Mouse (Mus musculus): ENCODE data around the gene Dpm2.

The Dpm2 gene

GRCm38 (mm10) chr2:32585149-32585714 lies 14.6 kb downstream of the Dpm2 start:
- DNase-seq (ENCODE audit: low spot score): no peak

- DNase-seq (ENCODE audit: low spot score): peak; percentile 94
Measured at GRCm38 (mm10) chr2:32586871-32587351, 16.3 kb downstream of the Dpm2 start, which contains the start of gene St6galnac4. St6galnac4 (plus strand) TSS chr2:32587095.

GRCm38 (mm10) chr2:32587731-32588321 lies 17.2 kb downstream of the Dpm2 start:
- no peak for DNase-seq (ENCODE audit: low spot score)

GRCm38 (mm10) chr2:32589213-32589795 lies 18.6 kb downstream of the Dpm2 start:
- no peak for DNase-seq (ENCODE audit: low spot score)

- no peak for DNase-seq (ENCODE audit: low spot score)
Measured at GRCm38 (mm10) chr2:32590224-32590623, 19.6 kb downstream of the Dpm2 start.

- DNase-seq (ENCODE audit: low spot score): no peak
Measured at GRCm38 (mm10) chr2:32591249-32591648, 20.6 kb downstream of the Dpm2 start.

GRCm38 (mm10) chr2:32596725-32597124 lies 26.1 kb downstream of the Dpm2 start:
- peak; percentile 57 for DNase-seq (ENCODE audit: low spot score)

GRCm38 (mm10) chr2:32597248-32597647 lies 26.6 kb downstream of the Dpm2 start:
- DNase-seq (ENCODE audit: low spot score): no peak

- no peak for DNase-seq (ENCODE audit: low spot score)
Measured at GRCm38 (mm10) chr2:32597699-32598098, 27.0 kb downstream of the Dpm2 start.

- DNase-seq (ENCODE audit: low spot score): peak; percentile 73
Measured at GRCm38 (mm10) chr2:32598506-32598905, 27.8 kb downstream of the Dpm2 start.

GRCm38 (mm10) chr2:32599409-32599808 lies 28.8 kb downstream of the Dpm2 start, which contains the start of gene St6galnac6:
St6galnac6 (plus strand) TSS chr2:32599709.
- no peak for DNase-seq (ENCODE audit: low spot score)

- peak; percentile 75 for DNase-seq (ENCODE audit: low spot score)
Measured at GRCm38 (mm10) chr2:32601417-32602065, 30.9 kb downstream of the Dpm2 start.

GRCm38 (mm10) chr2:32602600-32603054 lies 32.0 kb downstream of the Dpm2 start:
- DNase-seq (ENCODE audit: low spot score): peak; percentile 94

GRCm38 (mm10) chr2:32604631-32605030 lies 34.0 kb downstream of the Dpm2 start:
- no peak for DNase-seq (ENCODE audit: low spot score)

- DNase-seq (ENCODE audit: low spot score): peak; percentile 96
Measured at GRCm38 (mm10) chr2:32606161-32607142, 35.8 kb downstream of the Dpm2 start.

- DNase-seq (ENCODE audit: low spot score): peak; percentile 74
Measured at GRCm38 (mm10) chr2:32607262-32607947, 36.7 kb downstream of the Dpm2 start.

- DNase-seq (ENCODE audit: low spot score): peak; percentile 78
Measured at GRCm38 (mm10) chr2:32608141-32608777, 37.6 kb downstream of the Dpm2 start.

GRCm38 (mm10) chr2:32608778-32609435 lies 38.2 kb downstream of the Dpm2 start:
- DNase-seq (ENCODE audit: low spot score): peak; percentile 71

- peak; percentile 78 for DNase-seq (ENCODE audit: low spot score)
Measured at GRCm38 (mm10) chr2:32610610-32611229, 40.1 kb downstream of the Dpm2 start.

Data from testis, postnatal 10 days (tissue).